In genomic region chr17:33950131-33950625, GRCm38 (mm10) we compare ENCODE assay signal across 8 mouse cellular contexts. TPM values are rescaled to one million over a fixed set of nuclear protein-coding genes. Genes with fewer than 3 reads are reported as not detected.
A peak's percentile ranks its signal among the peaks of the same experiment; 100 is the strongest.
DNase-seq lines count a peak whose midpoint lies in the region; ATAC-seq and TF ChIP-seq lines count a peak whose summit lies in the region.

No protein-coding gene starts in this region.

- H3K4me3 ChIP-seq in E14TG2a.4 (replicated peaks; ENCODE audit: low read length): peak overlapping the region; percentile 95
- H3K4me3 ChIP-seq in forebrain, embryonic 15.5 days: peak overlapping the region; percentile 57
- H3K4me3 ChIP-seq in liver, embryonic 15.5 days (replicated peaks): peak overlapping the region; percentile 81

- H3K9ac ChIP-seq in forebrain, embryonic 15.5 days (replicated peaks): peak overlapping the region; percentile 71
- H3K9ac ChIP-seq in liver, embryonic 15.5 days: 0 out of 2 replicates have a peak overlapping the region, but pooled peaks have one; percentile 53

- H3K27ac ChIP-seq in forebrain, embryonic 15.5 days (replicated peaks): peak overlapping the region; percentile 88; the same call in 1 of the 2 replicates
- no peak overlapping the region for H3K27ac ChIP-seq in liver, embryonic 15.5 days (replicated peaks)

- intact Hi-C loops in heart, postnatal 14 days (cut with DNase I): no loop called here

- peak overlapping the region; percentile 93 for H3K4me2 ChIP-seq in forebrain, embryonic 15.5 days (replicated peaks)
- H3K4me2 ChIP-seq in liver, embryonic 15.5 days: peak overlapping the region; percentile 96

- TF ChIP-seq CTCF in E14TG2a.4 (conservative IDR thresholded peaks at IDR 0.05; ENCODE audit: low read length): no peak

- 74% methylated on average over 10 of the region's 10 CpGs for WGBS in forebrain, embryonic 15.5 days
- 66% methylated on average over 10 of the region's 10 CpGs for WGBS in liver, embryonic 15.5 days (ENCODE audit: insufficient replicate concordance)

- peak; percentile 93 for DNase-seq in heart, adult 11 months
- DNase-seq in heart, postnatal 14 days: no peak
- no peak for DNase-seq in natural killer cell, adult 2 months (ENCODE audit: low spot score in 2 of 2)
- DNase-seq in gastrocnemius, postnatal 25 days: no peak
- no peak for DNase-seq in adrenal gland, postnatal 14 days

- H3K9me3 ChIP-seq in E14TG2a.4 (ENCODE audit: low read length): no peaks in the 10 kb centered on the region
- H3K9me3 ChIP-seq in forebrain, embryonic 15.5 days: no peaks in the 10 kb centered on the region
- no peaks in the 10 kb centered on the region for H3K9me3 ChIP-seq in liver, embryonic 15.5 days (replicated peaks)

- H3K4me1 ChIP-seq in E14TG2a.4 (replicated peaks; ENCODE audit: low read depth, low read length): peaks cover 65% of the 10 kb centered on the region
- peaks cover 56% of the 10 kb centered on the region for H3K4me1 ChIP-seq in forebrain, embryonic 15.5 days
- H3K4me1 ChIP-seq in liver, embryonic 15.5 days (replicated peaks): peaks cover 64% of the 10 kb centered on the region

- peaks cover 93% of the 10 kb centered on the region for H3K36me3 ChIP-seq in E14TG2a.4 (ENCODE audit: insufficient read depth, low read length)
- peaks cover 45% of the 10 kb centered on the region for H3K36me3 ChIP-seq in forebrain, embryonic 15.5 days
- H3K36me3 ChIP-seq in liver, embryonic 15.5 days (replicated peaks): peaks cover 63% of the 10 kb centered on the region

- H3K27me3 ChIP-seq in E14TG2a.4 (ENCODE audit: insufficient read depth, low read length): no peaks in the 10 kb centered on the region
- no peaks in the 10 kb centered on the region for H3K27me3 ChIP-seq in forebrain, embryonic 15.5 days
- H3K27me3 ChIP-seq in liver, embryonic 15.5 days: no peaks in the 10 kb centered on the region

- ATAC-seq in forebrain, embryonic 15.5 days (replicated peaks): no peak
- no peak for ATAC-seq in liver, embryonic 15.5 days (ENCODE audit: insufficient read depth)

RNA-seq across cellular contexts. Expression of gene B3galt4, which starts 1.1 kb away (rescaled TPM):
- total RNA-seq in heart, postnatal 14 days (2021): 1 to 10 TPM; 2.2 to 2.9 TPM
- 10.1 and 10.4 TPM in 2 replicates for polyA plus RNA-seq in forebrain, embryonic 15.5 days (2015; fragmentation: Nextera tagmentation; extraction: Ambion mirVana)
- 2.4 and 2.5 TPM in 2 replicates for polyA plus RNA-seq in liver, embryonic 15.5 days (2015; fragmentation: Nextera tagmentation; extraction: Ambion mirVana)
- 1 to 10 TPM; 1.8 to 1.9 TPM for total RNA-seq in gastrocnemius, postnatal 25 days (2021)
- 3.2 and 6.2 TPM in 2 replicates for total RNA-seq in adrenal gland, postnatal 14 days (2021)

RNA-seq across cellular contexts. Expression of gene Vps52, which starts 5.4 kb away (rescaled TPM):
- total RNA-seq in heart, postnatal 14 days (2021): 10 to 100 TPM; 35.0 to 37.8 TPM
- polyA plus RNA-seq in forebrain, embryonic 15.5 days (2015; fragmentation: Nextera tagmentation; extraction: Ambion mirVana): 75.8 and 79.7 TPM in 2 replicates
- polyA plus RNA-seq in liver, embryonic 15.5 days (2015; fragmentation: Nextera tagmentation; extraction: Ambion mirVana): 23.3 and 24.6 TPM in 2 replicates
- total RNA-seq in gastrocnemius, postnatal 25 days (2021): 10 to 100 TPM; 27.2 to 28.8 TPM
- 46.8 and 52.9 TPM in 2 replicates for total RNA-seq in adrenal gland, postnatal 14 days (2021)

RNA-seq across cellular contexts. Expression of gene Rps18, which starts 5.6 kb away (rescaled TPM):
- total RNA-seq in heart, postnatal 14 days (2021): 100 to 1,000 TPM; 417 to 479 TPM
- 864 and 971 TPM in 2 replicates for polyA plus RNA-seq in forebrain, embryonic 15.5 days (2015; fragmentation: Nextera tagmentation; extraction: Ambion mirVana)
- 939 and 1,010 TPM in 2 replicates for polyA plus RNA-seq in liver, embryonic 15.5 days (2015; fragmentation: Nextera tagmentation; extraction: Ambion mirVana)
- total RNA-seq in gastrocnemius, postnatal 25 days (2021): 100 to 1,000 TPM; 330 to 347 TPM
- 760 and 860 TPM in 2 replicates for total RNA-seq in adrenal gland, postnatal 14 days (2021)

RNA-seq across cellular contexts. Expression of gene Wdr46, which starts 9.7 kb away (rescaled TPM):
- total RNA-seq in heart, postnatal 14 days (2021): 10 to 100 TPM; 10.4 to 11.5 TPM
- polyA plus RNA-seq in forebrain, embryonic 15.5 days (2015; fragmentation: Nextera tagmentation; extraction: Ambion mirVana): 31.0 and 33.4 TPM in 2 replicates
- 18.4 and 19.3 TPM in 2 replicates for polyA plus RNA-seq in liver, embryonic 15.5 days (2015; fragmentation: Nextera tagmentation; extraction: Ambion mirVana)
- total RNA-seq in gastrocnemius, postnatal 25 days (2021): 10 to 100 TPM in 1 of 2 experiments, 1 to 10 TPM in 1; 9.7 to 11.6 TPM
- 32.9 and 35.7 TPM in 2 replicates for total RNA-seq in adrenal gland, postnatal 14 days (2021)

RNA-seq across cellular contexts. Expression of gene Pfdn6, which starts 10.0 kb away (rescaled TPM):
- total RNA-seq in heart, postnatal 14 days (2021): 10 to 100 TPM; 62.7 to 73.7 TPM
- polyA plus RNA-seq in forebrain, embryonic 15.5 days (2015; fragmentation: Nextera tagmentation; extraction: Ambion mirVana): 198 and 212 TPM in 2 replicates
- polyA plus RNA-seq in liver, embryonic 15.5 days (2015; fragmentation: Nextera tagmentation; extraction: Ambion mirVana): 89.6 and 96.8 TPM in 2 replicates
- 10 to 100 TPM; 52.3 to 55.8 TPM for total RNA-seq in gastrocnemius, postnatal 25 days (2021)
- 96.2 and 102 TPM in 2 replicates for total RNA-seq in adrenal gland, postnatal 14 days (2021)
